Mouse (Mus musculus): ENCODE results near the gene Ybx2.
A peak's percentile ranks its signal among the peaks of the same experiment; 100 is the strongest.
"Not testable (repeated sequence)": the region's sequence is repeated elsewhere in the genome, so short reads cannot be mapped to it uniquely, and the experiment has no call there.

The Ybx2 gene

DNA sequence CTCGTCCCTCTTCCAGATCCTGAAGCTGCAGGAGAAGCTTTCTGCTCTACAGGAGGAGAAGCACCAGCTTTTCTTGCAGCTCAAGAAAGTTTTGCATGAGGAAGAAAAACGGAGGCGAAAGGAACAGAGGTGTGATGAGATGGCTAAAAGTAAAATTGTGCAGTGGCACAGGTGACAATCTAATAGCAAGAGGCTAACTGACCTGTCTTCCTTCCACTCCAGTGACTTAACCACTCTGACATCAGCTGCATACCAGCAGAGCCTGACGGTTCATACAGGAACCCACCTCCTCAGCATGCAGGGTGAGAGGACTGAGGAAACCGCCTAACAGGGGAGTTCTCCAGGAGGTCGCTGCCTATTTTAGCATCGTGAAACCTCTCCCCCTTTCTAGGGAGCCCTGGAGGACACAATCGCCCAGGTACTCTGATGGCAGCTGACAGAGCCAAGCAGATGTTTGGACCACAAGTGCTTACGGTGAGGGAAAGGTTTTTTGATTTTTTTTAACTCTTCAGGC, 20.6 kb upstream of the Ybx2 start:
- DNase-seq (ENCODE audit: low read depth, low spot score), result no peak

DNA sequence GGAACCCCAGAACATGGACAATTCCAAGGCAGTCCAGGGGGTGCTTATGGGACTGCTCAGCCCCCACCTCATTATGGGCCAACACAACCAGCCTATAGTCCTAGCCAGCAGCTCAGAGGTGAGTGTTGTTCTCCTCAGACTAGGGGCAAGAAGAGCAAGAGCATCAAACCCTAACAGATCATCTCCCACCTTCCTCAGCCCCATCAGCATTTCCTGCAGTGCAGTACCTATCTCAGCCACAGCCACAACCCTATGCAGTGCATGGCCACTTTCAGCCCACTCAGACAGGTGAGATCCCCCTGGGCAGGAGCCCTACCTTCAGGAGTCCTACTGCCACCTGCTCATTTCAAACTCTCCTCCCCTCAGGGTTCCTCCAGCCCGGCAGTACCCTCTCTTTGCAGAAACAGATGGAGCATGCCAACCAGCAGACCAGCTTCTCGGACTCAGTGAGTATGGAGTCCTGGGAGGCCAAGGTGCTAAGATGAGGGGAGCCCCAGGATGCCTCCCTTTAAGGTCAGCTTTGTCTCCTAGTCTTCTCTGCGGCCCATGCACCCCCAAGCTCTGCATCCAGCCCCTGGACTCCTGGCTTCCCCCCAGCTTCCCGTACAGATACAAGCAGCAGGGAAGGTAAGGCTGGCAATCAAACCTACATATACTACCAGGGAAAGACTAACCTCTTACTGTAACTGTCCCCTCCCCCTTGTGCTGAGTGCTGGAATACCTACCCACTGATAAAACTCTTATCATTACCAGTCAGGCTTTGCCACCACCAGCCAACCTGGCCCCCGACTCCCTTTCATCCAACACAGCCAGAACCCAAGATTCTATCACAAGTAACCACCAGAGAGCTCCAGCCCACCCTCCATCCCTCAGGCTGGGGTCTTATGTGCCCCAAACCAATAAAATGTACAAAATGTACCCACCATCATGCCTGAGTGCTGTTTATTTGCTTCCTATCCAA, 19.6 kb upstream of the Ybx2 start:
- DNase-seq (ENCODE audit: low read depth, low spot score), result no peak

DNA sequence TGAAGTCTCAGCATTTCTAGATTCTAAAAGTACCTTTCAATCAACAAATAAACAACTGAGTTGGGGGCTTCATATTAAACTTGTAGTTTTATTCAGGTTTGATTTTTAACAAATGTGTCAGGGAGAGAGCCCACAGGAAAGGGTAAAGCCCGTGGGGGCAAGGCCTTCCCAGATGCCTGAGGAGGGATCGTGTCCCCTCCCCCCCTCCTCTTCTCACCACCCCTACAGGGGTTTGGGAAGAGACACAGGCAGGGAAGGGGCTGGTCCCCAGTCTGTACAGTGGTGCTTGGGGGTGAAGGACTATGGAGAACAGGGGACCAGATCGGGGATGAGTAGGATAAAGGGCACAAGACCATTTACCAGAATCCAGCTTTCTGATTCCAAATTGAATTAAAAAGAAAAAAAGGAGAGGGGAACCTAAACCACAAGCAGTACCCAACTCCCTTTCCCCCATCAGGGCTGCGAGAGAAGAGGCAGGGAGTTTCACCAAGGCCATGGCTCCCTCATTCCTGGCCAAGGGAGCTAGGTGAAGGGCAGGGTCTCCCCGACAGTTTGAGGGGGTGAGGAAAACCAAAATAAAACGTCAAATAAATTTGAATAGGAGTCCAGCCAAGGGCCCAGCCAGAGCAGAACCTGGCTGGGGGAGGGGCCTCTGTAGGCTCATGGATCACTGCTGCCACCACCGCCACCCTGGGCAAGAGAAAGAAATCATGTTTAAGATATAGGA, 18.8 kb upstream of the Ybx2 start:
- not testable (repeated sequence) for DNase-seq (ENCODE audit: low read depth, low spot score)

DNA sequence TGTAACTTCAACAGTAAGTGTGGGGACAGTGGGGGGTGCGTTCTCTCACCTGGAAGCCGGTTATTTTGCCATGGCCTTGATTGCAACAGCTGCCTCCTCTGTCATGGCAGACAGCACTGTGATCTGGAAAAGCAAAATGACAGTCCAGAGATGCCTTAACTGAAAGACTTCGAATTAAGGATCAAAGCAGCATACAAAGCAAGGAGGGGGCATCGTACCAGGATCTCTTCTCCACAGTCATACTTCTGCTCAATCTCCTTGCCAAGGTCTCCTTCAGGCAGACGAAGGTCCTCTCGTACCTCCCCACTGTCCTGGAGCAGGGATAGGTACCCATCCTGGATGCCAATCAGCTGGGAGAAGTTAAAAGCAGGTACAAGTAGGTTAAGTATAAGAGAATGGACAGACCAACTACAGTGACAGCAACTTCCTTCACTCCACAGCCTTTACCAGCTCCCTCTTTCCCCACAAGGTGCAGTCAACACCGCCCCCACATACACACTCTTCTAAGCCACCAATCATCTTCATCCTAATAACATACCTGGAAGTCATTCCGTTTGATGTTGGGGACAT, 18.1 kb upstream of the Ybx2 start:
- DNase-seq (ENCODE audit: low read depth, low spot score), result no peak

DNA sequence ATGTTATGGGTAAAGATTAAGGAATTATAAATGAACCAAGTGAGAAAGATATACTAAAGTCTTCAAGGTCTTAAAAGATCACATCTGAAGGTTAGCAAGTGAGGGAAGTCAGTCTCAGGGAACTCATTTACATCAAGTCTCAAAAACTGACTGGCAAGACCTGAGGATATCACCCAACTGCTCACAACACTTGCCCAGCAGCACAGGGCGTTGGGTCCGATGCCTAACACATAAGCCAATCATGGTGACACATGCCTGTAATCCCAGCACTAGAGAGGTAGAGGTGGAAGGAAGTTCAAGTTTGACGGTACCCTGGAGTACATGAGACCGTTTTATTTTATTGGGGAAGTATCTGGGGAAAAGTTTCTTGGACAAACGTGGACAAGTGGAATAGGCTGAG, 17.5 kb upstream of the Ybx2 start:
- DNase-seq (ENCODE audit: low read depth, low spot score), result no peak

DNA sequence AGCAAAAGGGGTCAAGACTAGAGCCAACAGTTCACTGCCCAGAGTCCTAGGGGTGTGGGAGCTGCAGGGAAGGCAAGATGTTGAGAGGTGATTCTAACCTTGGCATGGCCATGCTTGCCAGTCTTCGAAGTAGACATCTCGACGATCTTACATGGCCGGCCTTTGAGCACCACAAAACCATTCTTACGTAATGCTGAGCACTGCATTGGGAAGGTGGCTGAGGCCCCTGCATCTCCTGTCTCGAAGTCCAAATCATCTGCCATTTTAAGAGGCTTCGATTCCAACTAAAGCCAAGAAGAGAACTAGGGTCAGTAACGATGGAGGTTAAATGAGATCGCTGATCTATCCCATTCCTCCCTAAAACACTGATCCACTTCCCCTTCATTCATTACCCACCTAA, 16.5 kb upstream of the Ybx2 start:
- DNase-seq (ENCODE audit: low read depth, low spot score), result no peak

DNA sequence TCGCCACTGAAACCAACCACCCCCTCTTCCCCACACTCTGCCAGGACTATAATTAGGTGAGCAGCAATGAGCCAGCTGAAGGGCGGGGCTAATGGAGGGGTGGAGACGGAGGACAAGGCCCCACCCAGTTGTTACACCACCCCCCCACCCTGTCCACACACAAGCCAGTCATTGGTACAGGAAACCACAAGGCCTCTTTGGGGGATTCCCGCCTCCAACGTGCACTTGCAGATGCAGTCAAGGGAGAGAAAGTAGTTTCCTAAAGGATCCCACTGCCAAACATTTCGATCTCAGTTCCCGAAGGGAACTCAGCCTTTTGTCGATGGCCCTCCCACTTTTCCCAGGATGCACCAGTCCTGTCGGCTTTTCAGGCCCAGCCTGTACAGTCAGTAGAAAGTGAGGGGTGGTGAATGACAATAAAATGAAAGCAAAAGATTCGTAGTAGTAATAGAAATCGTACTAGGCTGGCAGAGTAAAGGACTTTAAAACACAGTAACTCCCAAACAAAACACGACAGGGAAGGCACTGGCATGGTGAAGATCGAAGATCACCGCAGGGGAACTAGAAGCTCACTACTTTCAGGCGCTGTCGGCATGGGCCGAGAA, 15.8 kb upstream of the Ybx2 start:
- peak; percentile 94 for DNase-seq (ENCODE audit: low read depth, low spot score)

DNA sequence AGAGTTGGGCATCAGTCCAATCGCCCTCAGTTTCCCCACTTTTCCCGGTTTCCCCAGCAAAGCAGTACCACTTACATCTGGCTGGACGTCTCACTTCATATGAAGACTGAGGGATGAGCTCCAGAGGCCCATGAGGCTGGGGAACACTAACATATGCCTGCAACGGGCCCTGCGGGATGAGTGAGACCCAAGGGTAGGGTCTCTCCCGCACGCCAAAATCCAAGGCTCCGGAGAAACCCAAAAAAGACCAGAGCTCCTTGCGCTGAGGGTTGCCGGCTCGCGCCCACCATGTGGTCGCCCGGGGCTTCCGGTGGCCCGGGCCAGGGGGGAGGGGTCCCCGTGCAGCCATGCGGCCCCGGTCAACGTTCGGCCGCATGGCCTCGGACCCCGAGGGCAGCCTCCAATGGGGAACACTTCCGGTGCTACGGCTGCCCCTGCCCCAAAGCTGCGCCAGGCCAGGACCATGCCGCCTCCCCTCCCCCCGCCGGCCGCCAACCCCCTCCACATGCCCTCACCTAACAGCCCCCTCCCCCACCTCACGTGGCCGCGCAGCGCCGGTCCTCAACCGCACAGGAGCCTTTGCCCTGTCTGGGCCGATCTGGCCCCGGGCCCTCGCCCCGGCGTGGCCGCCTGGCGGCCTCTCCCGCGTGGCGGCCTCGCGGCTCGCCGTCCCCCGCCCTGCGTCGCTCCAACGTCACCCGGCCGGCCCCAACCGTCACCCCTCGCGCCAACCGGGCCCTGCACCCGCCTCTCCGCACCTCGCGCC, 15.1 kb upstream of the Ybx2 start:
- DNase-seq (ENCODE audit: low read depth, low spot score), result peak; percentile 77

DNA sequence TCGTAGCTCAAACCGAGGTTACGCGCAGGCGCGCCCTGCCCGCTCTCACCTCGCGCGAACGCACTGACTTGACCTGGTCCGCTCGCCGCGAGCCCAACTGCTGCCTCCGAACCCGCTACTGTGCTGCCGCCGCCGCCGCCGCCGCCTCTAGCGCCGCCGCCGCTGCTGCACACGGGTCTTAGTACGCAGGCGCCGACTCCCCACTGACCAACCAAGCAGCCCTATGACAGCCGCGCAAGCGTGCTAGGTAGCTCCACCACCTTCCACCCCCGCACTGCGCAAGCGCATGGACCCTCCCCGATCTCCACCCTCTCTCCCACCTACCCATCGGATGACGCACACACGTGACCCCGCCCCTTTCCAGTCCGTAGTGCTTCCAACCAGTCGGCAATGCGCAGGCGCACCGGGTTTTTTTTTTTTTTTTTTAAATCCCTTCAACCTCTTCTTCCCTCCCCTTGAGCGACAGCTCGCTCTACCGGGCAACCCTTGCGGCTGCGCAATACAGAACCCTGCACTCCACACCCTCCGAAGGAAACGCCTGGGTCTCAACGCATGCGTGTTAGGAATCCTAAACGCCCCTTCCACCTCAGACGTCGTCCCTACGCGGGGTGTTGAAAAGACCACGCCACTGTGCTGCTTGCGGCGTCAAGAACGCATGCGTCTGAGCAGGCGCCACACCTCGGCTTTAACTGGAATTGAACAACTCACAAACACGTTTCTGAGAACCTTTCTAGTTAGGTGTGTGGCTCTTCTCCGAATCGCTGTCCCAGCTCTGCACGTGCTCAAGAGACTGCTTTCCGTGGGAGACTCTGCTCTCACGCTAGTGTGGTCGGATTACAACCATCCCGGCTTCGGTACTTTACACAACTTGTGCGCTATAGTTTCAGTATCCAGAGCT, 14.2 kb upstream of the Ybx2 start, which contains the start of gene Eif5a:
Gene Eif5a (minus strand): TSS at position 845 of the 898 bp plus-strand sequence.
- peak; percentile 100 for DNase-seq (ENCODE audit: low read depth, low spot score)

DNA sequence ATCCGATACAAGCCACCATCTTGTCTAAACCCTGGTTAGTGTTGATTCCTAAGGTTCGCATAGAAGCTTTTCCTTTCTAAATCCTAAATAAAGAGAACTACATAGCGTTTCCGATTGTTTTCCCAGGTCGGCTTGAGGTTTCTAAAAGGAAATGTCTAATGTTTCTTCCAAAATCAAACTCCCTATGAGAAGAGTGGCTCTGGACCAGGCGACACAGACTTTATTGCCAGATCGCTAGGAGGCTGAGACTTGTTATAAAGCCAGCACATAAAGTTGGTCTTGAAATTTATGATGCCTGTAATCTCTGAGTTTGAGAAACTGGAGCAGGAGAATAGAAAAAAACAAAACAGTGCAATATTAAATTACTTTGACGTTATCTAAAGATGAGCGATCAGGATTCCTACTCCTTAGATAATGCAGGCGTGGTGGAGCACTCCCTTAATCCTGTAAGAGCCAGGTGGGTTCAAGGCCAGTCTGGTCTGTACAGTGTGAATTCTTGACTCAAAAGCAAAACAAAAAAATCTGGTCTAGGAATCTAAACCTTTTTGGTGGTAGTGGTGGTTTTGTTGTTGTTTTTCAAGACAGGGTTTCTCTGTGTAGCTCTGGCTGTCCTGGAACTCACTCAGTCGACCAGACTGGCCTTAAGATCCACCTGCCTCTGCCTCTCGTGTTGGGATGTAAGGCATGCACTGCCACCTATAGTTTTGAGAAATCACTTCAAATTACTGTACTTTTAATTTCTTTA, 13.4 kb upstream of the Ybx2 start:
- DNase-seq (ENCODE audit: low read depth, low spot score), result no peak

DNA sequence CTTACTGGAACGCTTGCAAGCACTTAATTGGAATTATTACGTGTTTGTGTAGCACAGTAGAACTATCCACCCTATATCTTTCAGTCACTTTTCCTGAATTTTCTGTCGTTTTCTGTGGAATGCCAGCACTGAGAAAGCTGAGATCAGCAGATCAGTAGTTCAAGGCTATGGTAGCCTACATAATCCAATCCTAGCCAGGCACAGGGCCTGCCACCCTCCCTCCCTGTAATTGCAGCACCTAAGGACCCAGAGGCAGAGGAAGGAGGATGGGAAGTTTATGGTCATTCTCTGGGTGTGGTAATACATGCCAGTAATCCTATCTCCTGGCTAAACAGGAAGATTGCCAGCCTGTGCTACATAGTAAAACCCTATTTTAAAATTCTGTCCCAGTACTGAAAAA, 12.8 kb upstream of the Ybx2 start:
- DNase-seq (ENCODE audit: low read depth, low spot score), result no peak

DNA sequence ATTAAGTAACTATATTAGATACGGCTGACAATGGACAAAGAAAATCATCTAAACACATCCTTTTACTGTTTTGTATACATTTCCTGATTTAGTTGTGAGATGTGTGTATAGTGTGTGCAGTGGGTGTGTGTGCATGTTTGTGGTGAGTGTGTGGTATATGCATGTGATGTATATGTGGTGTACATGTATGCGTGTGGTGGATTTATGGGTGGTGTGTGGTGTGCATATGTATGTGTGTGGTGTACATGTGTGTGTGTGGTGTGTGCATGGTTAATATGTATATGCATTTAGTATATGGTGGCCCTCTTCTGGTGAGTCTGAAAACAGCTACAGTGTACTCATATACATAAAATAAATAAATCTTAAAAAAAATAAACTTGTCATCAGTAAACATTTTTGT, 8.1 kb upstream of the Ybx2 start:
- no peak for DNase-seq (ENCODE audit: low read depth, low spot score)

DNA sequence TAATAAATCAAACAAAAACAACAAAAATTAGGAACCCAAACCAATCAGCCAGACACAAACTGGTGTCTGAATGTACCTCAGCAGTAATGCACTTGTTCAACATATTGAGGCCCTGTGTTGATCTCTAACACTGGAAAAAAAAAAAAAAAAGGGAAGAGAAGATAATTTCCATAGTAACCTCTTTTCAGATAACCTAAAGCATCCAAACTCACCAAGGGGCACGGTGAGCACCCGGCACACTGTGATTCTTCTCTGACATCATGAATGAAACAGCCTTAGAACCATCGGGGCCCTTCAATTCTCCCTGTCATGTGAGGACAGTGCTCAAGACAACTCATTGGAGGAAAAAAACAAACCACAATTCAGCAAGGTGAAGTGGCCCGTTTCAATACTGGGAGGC, 5.9 kb upstream of the Ybx2 start:
- no peak for DNase-seq (ENCODE audit: low read depth, low spot score)

DNA sequence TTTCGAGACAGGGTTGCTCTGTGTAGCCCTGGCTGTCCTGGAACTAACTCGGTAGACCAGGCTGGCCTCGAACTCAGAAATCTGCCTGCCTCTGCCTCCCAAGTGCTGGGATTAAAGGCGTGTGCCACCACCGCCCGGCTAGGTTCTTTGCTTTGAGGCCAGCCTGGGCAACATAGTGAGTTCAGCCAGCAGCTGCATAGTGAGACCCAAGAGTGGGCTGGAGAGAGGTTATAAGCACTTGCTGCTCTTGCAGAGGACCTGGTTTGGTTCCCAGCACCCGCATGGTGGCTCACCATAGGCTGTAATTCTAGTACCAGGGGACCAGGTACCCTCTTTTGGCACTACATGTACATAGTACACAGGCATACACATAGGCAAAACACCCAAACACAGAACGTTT, 5.4 kb upstream of the Ybx2 start:
- not testable (repeated sequence) for DNase-seq (ENCODE audit: low read depth, low spot score)

DNA sequence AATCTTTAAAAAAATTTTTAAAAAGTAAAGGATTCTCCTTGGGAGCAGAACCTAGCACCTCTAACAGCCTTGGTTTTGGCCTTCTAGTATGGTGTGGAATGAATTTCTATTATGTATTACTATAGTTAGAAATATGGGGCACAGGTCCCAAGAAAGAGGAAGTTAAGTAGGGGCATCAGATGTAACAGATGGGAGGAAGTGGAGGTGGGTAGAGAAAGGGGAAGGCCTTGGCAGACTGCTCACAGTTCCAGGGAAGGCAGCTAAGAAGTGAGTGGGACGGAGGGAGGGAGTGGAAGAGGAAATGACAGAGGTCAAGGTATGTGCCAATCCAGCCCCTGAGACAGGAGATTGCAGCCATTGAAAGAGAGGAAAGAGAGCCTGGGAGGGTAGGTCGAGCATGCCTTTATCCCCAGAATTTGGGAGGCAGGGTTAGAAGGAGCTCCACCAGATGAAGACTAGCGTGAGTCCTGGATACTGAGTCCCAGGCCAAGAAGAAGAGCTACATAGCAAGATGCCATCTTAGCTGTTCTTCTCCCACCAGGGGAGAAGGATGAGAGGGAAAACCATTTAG, 4.5 kb upstream of the Ybx2 start:
- no peak for DNase-seq (ENCODE audit: low read depth, low spot score)

DNA sequence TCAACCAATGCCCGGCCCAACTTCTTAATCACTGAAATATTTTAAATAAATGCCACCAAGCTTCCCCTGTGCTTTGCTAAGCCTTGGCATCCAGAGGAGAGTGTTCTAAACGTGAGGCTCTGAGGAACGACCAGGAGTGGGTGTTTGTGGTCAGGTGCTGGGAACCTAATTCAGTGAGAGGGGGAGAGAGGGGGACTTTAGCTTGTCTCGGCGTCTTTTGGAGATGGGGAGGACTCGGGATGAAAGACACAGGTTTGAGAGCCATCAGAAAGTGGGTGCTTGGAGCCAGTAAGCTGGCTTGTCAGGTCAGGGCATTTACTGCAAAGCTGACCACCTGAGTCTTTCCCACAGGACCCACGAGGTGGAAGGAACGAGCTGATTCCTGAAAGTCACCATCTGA, 3.8 kb upstream of the Ybx2 start:
- DNase-seq (ENCODE audit: low read depth, low spot score), result no peak

DNA sequence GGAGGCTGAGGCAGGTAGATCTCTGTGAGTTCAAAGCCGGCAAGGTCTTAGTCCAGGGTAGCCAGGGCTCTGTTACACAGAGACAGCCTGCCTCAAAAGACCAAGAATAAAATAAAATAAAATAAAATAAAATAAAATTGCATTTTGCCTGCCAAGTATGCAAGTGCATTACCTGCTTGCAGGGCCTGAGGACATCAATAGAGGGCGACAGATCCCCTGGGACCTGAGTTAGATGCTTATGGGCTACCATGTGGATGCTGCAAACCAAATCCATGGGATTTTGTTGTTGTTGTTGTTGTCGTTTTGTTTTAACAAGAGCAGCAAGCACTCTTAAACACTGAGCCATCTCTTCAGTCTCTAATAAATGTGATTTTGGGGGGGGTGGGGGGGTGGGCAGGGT, 3.3 kb upstream of the Ybx2 start:
- DNase-seq (ENCODE audit: low read depth, low spot score), result no peak

DNA sequence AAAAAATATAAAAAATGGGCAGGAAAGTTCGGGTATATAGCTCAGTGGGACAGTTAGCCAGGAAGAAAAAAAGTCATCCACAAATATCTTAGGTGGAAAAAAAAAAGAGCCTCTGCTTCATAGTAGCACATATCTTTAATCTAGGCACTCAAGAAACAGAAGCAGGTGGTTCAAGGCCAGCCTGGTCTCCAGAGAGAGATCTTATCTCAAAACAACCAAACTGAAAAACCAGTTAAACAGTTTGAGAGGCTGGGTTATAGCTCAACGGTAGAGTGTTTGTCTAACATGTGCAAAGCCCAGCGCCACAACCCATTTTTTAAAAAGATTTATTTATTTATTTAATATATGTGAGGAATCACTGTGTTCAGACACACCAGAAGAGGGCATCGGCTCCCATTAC, 2.5 kb upstream of the Ybx2 start:
- DNase-seq (ENCODE audit: low read depth, low spot score), result no peak

DNA sequence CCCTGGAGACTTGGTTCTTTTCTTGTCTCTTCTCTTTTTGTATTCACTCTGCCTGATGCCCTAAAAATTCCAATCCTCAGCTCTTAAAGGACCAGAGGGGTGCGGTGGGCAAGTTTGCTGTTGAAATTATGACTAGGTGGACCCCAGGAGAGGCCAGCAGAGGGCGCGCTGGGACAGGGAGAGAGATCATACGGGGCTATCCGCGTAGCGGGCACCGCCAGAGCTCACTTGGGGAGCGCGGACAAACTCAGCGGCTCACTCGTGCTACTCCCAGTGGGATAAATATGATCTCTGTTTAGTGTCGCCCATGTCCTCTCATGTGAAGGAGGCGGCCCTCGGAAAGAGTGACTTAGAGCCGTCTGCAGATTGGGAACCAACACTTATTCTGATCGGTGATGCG, 1.4 kb upstream of the Ybx2 start:
- DNase-seq (ENCODE audit: low read depth, low spot score), result peak; percentile 92
